Mouse (Mus musculus): ENCODE data around the gene Krt17. TPM values are rescaled to one million over a fixed set of nuclear protein-coding genes. Genes with fewer than 3 reads are reported as not detected.

The Krt17 gene
- not detected in 4 replicates for total RNA-seq (2023; ENCODE audit: inconsistent age)

DNA sequence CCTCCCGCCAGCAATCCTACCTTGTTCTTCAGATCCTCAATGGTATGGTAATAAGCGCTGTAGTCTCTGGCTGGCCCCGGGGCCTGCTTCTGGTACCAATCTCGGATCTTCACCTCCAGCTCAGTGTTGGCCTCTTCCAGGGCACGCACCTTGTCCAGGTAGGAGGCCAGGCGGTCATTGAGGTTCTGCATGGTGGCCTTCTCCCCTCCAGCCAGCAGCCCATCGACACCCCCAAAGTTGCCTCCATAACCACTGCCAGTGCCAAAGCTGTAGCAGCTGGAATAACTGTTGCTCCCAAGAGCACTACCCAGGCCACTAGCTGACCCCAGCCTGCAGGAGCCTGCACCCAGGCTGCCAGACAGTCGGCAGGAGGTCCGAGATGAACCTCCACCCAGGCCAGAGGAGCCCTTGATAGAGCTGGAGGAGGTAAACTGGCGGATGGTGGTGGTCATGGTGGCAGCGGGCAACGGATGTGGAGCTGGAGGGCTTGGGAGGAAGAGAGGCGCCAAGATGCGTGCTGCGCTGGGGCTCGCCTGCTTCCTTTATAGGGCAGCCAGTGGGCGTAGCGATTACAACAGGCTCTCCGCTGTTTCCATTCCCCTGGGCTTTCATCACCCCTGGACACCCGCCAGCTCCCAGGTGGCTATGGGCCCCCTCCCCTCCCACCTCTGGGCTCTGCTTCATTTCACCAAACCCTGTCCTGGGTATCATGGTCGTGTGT lies at the start of gene Krt17:
Krt17 (minus strand) TSS at position 516 of the 721 bp plus-strand sequence.

DNA sequence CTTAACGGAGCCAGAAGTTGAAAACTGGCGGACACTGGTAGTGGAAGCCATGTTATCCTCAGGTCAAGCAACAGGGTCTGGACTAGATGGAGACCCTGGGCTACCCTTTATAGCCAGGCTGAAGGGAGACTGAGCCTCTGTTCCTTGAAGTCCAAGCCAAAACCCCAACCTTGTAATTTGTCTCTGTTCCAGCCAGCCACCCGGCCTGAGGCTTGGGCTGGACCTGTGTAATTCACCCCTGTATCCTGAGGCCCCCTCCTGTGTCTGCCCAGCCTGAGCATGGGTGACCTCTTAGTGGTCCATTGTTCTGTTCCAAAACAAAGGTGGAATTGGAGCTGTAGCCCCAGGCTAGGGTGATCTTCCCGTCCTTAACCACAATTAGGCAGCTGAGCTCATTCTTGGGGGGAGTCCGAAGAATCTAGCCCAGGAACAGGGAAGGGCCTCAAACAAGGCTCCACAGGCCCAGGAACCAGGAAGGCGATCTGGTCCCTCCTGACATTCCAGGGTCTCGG lies 9.0 kb upstream of the Krt17 start, which contains the start of gene Krt42:
Krt42 (minus strand) TSS at position 51 of the 512 bp plus-strand sequence.

DNA sequence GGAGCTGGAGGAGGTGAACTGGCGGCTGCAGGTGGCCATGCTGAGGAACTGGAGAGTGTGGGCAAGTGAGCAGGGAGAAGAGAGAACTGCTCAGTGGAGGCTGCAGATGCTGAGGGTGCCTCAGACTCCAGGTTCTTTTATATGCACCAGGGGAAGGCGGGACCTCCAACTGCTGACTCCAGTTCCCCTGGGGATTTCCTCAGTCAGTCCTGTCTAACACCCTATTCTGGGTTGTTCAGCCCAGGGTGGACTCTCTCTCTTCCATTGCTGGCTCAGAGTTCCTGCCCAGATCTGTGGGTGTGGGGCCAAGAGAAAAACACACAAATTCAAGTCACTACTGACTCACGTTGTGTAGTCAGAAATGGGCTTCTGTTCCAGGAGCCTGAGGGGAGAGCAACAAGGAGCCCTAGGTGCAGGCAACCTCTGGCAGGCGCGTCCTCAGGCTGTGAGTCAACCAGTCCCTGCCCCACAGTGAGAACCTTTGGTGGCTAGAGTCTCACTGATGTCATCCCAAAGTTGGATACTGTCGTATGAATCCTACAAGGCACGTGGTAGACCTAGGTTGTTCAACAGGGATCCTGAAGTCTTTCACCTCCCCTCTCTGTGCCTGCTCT lies 11.9 kb downstream of the Krt17 start, which contains the start of gene Krt16:
Krt16 (minus strand) TSS at position 51 of the 614 bp plus-strand sequence.

GRCm38 (mm10) chr11:100207498-100207897 lies 53.3 kb downstream of the Krt17 start, which contains the start of gene Krt14:
Gene Krt14 (minus strand): TSS chr11:100207548.

Other genes with a start within 250 kb of the Krt17 start
- gene Krt33a, start 244.8 kb downstream of the Krt17 start, total RNA-seq (2023; ENCODE audit: inconsistent age), result not detected in 4 replicates
- not detected in 4 replicates for gene Krt33b, start 231.2 kb downstream of the Krt17 start, total RNA-seq (2023; ENCODE audit: inconsistent age)
- not detected in 4 replicates for gene Krt34, start 219.5 kb downstream of the Krt17 start, total RNA-seq (2023; ENCODE audit: inconsistent age)
- not detected in 4 replicates for gene Krt31, start 210.5 kb downstream of the Krt17 start, total RNA-seq (2023; ENCODE audit: inconsistent age)
- gene Krt32, start 172.8 kb downstream of the Krt17 start, total RNA-seq (2023; ENCODE audit: inconsistent age), result not detected in 4 replicates
- gene Krt35, start 164.8 kb downstream of the Krt17 start, total RNA-seq (2023; ENCODE audit: inconsistent age), result not detected in 4 replicates
- gene Krt36, start 155.4 kb downstream of the Krt17 start, total RNA-seq (2023; ENCODE audit: inconsistent age), result not detected in 4 replicates
- not detected in 4 replicates for gene Krt13, start 139.5 kb downstream of the Krt17 start, total RNA-seq (2023; ENCODE audit: inconsistent age)
- gene Krt15, start 125.1 kb downstream of the Krt17 start, total RNA-seq (2023; ENCODE audit: inconsistent age), result not detected in 4 replicates
- 0.45 to 1.1 TPM in 2 of 4 replicates, not detected in the others for gene Krt19, start 112.4 kb downstream of the Krt17 start, total RNA-seq (2023; ENCODE audit: inconsistent age)
- not detected in 4 replicates for gene Krt9, start 67.8 kb downstream of the Krt17 start, total RNA-seq (2023; ENCODE audit: inconsistent age)
- gene Krt14, start 53.5 kb downstream of the Krt17 start, total RNA-seq (2023; ENCODE audit: inconsistent age), result not detected in 4 replicates
- gene Krt16, start 12.1 kb downstream of the Krt17 start, total RNA-seq (2023; ENCODE audit: inconsistent age), result not detected in 4 replicates
- not detected in 4 replicates for gene Krt42, start 8.8 kb upstream of the Krt17 start, total RNA-seq (2023; ENCODE audit: inconsistent age)
- 2,378 to 2,468 TPM (median 2,410 TPM) in 4 replicates for gene Eif1, start 58.9 kb upstream of the Krt17 start, total RNA-seq (2023; ENCODE audit: inconsistent age)
- not detected in 4 replicates for gene Gast, start 73.4 kb upstream of the Krt17 start, total RNA-seq (2023; ENCODE audit: inconsistent age)
- 2.0 to 3.5 TPM (median 2.4 TPM) in 4 replicates for gene Hap1, start 95.1 kb upstream of the Krt17 start, total RNA-seq (2023; ENCODE audit: inconsistent age)
- 12.6 to 22.2 TPM (median 13.9 TPM) in 4 replicates for gene Jup, start 136.7 kb upstream of the Krt17 start, total RNA-seq (2023; ENCODE audit: inconsistent age)
- 0.24 TPM in 1 of 4 replicates, not detected in the others for gene P3h4, start 153.8 kb upstream of the Krt17 start, total RNA-seq (2023; ENCODE audit: inconsistent age)
- gene Fkbp10, start 154.7 kb upstream of the Krt17 start, total RNA-seq (2023; ENCODE audit: inconsistent age), result not detected in 4 replicates
- gene Nt5c3b, start 180.8 kb upstream of the Krt17 start, total RNA-seq (2023; ENCODE audit: inconsistent age), result 60.8 to 67.9 TPM (median 62.0 TPM) in 4 replicates
- 1.2 to 3.1 TPM (median 2.1 TPM) in 4 replicates for gene Klhl10, start 180.9 kb upstream of the Krt17 start, total RNA-seq (2023; ENCODE audit: inconsistent age)
- gene Klhl11, start 211.7 kb upstream of the Krt17 start, total RNA-seq (2023; ENCODE audit: inconsistent age), result 20.4 to 24.2 TPM (median 22.4 TPM) in 4 replicates